Mouse (Mus musculus): ENCODE measurements around the gene Dgkd.

DNA sequence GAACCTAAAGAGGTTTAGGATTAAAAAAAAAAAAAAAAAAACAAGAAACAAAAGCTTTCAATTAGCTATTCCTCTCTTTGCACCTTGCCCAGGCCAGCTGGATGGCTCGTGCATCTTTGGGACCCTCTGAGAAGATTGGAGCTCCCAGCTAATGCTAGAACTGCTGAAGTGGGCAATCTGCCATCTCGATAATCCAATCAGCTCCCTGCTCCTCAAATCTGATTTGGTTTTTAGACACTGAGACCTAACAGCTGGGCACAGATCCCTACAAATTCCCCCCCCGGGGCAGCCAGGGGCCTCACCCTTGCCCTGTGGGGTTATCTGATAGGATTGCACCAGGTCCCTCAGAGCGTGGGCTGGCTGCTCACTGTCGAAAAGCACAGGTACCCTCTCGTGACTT, 49.5 kb upstream of the Dgkd start, which contains the start of gene Sag:
- TF ChIP-seq POLR2A (IDR thresholded peaks at IDR 0.05; ENCODE audit: extremely low read depth, insufficient read depth, low read length) (no peak), CTCF (IDR thresholded peaks at IDR 0.05; ENCODE audit: extremely low read depth, insufficient read depth, low read length) (no peak)
